Mouse (Mus musculus) Patski (cell line): Measurements from ENCODE around the gene Zbtb11. TPM values are rescaled to one million over a fixed set of nuclear protein-coding genes. Genes with fewer than 3 reads are reported as not detected.
A peak's percentile ranks its signal among the peaks of the same experiment; 100 is the strongest.

ENCODE experiments used
- ATAC-seq: fragments of 100-300 bp; one replicate; pipeline ENCODE4 v1.8.0; 2021
- CTCF ChIA-PET: fragments of 350-600 bp; sonication (Branson Sonifier 250); formaldehyde crosslinking; loops from one replicate; lab custom pipeline; 2022; ENCODE audit warnings: inconsistent platforms; lab: Charles Lee
- POLR2A ChIA-PET: fragments of 350-600 bp; sonication (Branson Sonifier 250); formaldehyde crosslinking; loops from one replicate; lab custom pipeline; 2022; ENCODE audit warnings: antibody characterized with exemption, inconsistent platforms; lab: Charles Lee
- DNase-seq: peaks from one replicate; pipeline ENCODE4 v3.0.0-alpha.2; 2011; ENCODE audit warnings: low read depth, low spot score
- H3K27me3 ChIP-seq: fragments of 371-371 bp; one replicate; pipeline ENCODE4 v1.5.1; 2021
- CTCF ChIP-seq: fragments of 100-300 bp; IDR thresholded peaks from one replicate; pipeline ENCODE4 v1.5.1; 2021
- in situ Hi-C: fragments of 300-500 bp; cut with MboI; formaldehyde crosslinking; loops from 3 replicates; pipeline ENCODE4 v1.11.1; 2018; ENCODE audit warnings: low pct_unique_long_range_greater_than_20kb, mixed read lengths
- polyA plus RNA-seq: library from polyadenylated mRNA; unstranded; gene quantifications from one replicate; pipeline ENCODE4 v1.2.3, GENCODE M21; 2021

Zbtb11 gene
- polyA plus RNA-seq, 1 experiment from 2014 or later: 13.6 TPM

- no peak for DNase-seq
- ChIA-PET CTCF (interaction anchor here (1.5 kb wide), 1 partner anchor 16 kb away, joined by 6 read pairs; no protein-coding TSS in a partner anchor), POLR2A (no interaction called here)
- ATAC-seq: no peak
- no peaks in the 10 kb centered on the region for H3K27me3 ChIP-seq
- in situ Hi-C loops: loop anchor here (10.0 kb wide), 1 partner anchor 158 kb away; no protein-coding TSS in a partner anchor
- TF ChIP-seq CTCF: no peak
Measured at GRCm38 (mm10) chr16:55967221-55967620, 6.5 kb upstream of the Zbtb11 start.

- TF ChIP-seq CTCF: no peak
- H3K27me3 ChIP-seq: no peaks in the 10 kb centered on the region
- POLR2A ChIA-PET: no interaction called here
- in situ Hi-C loops: loop anchor here (10.0 kb wide), 1 partner anchor 156 kb away; no protein-coding TSS in a partner anchor
- ATAC-seq (no peak), DNase-seq (no peak)
- CTCF ChIA-PET: interaction anchor here (1.0 to 2.6 kb wide), 5 partner anchors 11 to 95 kb away, joined by 3 to 13 read pairs (median 3); no protein-coding TSS in a partner anchor
Measured at GRCm38 (mm10) chr16:55969147-55969546, 4.5 kb upstream of the Zbtb11 start.

GRCm38 (mm10) chr16:55970416-55970815 is 3.3 kb upstream of the Zbtb11 start:
- in situ Hi-C loops: loop anchor here (10.0 kb wide), 1 partner anchor 94 kb away; no protein-coding TSS in a partner anchor
- DNase-seq (no peak), ATAC-seq (no peak)
- POLR2A ChIA-PET: interaction anchor here (0.6 kb wide), 1 partner anchor 43 kb away, joined by 4 read pairs; no protein-coding TSS in a partner anchor
- CTCF ChIA-PET: interaction anchor here (1.4 to 2.6 kb wide), 3 partner anchors 10 to 94 kb away, joined by 3 to 13 read pairs (median 6); no protein-coding TSS in a partner anchor
- TF ChIP-seq CTCF: no peak
- H3K27me3 ChIP-seq: no peaks in the 10 kb centered on the region

GRCm38 (mm10) chr16:55971735-55972615 is 1.7 kb upstream of the Zbtb11 start:
- ChIA-PET POLR2A (interaction anchor here (0.6 to 0.7 kb wide), 4 partner anchors 60 to 410 kb away, joined by 3 to 5 read pairs (median 4); no protein-coding TSS in a partner anchor), CTCF (interaction anchor here (0.9 to 1.2 kb wide), 2 partner anchors 58 to 92 kb away, joined by 3 read pairs; partner anchors contain the start of gene Pcnp)
- DNase-seq: no peak
- no peaks in the 10 kb centered on the region for H3K27me3 ChIP-seq
- in situ Hi-C loops: loop anchor here (10.0 kb wide), 1 partner anchor 93 kb away; no protein-coding TSS in a partner anchor
- TF ChIP-seq CTCF: no peak
- ATAC-seq: no peak

GRCm38 (mm10) chr16:55972626-55973201 is 969 bp upstream of the Zbtb11 start:
- POLR2A ChIA-PET: interaction anchor here (0.6 to 0.7 kb wide), 2 partner anchors 80 to 409 kb away, joined by 3 read pairs; no protein-coding TSS in a partner anchor
- no peaks in the 10 kb centered on the region for H3K27me3 ChIP-seq
- TF ChIP-seq CTCF: no peak
- DNase-seq (no peak), ATAC-seq (no peak)
- CTCF ChIA-PET: interaction anchor here (0.9 to 1.2 kb wide), 3 partner anchors 8 to 91 kb away, joined by 3 read pairs; partner anchors contain the start of gene Pcnp
- in situ Hi-C loops: loop anchor here (10.0 kb wide), 1 partner anchor 92 kb away; no protein-coding TSS in a partner anchor

- no peak for TF ChIP-seq CTCF
- H3K27me3 ChIP-seq: no peaks in the 10 kb centered on the region
- CTCF ChIA-PET: interaction anchor here (1.5 kb wide), 1 partner anchor 46 kb away, joined by 3 read pairs; no protein-coding TSS in a partner anchor
- DNase-seq (no peak), ATAC-seq (peak; percentile 87)
- POLR2A ChIA-PET: no interaction called here
- in situ Hi-C loops: loop anchor here (10.0 kb wide), 1 partner anchor 90 kb away; no protein-coding TSS in a partner anchor
Measured at GRCm38 (mm10) chr16:55974256-55974902, 696 bp downstream of the Zbtb11 start.

GRCm38 (mm10) chr16:55974903-55975285 is 1.2 kb downstream of the Zbtb11 start:
- in situ Hi-C loops: loop anchor here (10.0 kb wide), 1 partner anchor 90 kb away; no protein-coding TSS in a partner anchor
- TF ChIP-seq CTCF: no peak
- CTCF ChIA-PET: interaction anchor here (1.3 to 1.5 kb wide), 2 partner anchors 45 to 89 kb away, joined by 3 to 4 read pairs; no protein-coding TSS in a partner anchor
- ATAC-seq (peak; percentile 27), DNase-seq (no peak)
- POLR2A ChIA-PET: interaction anchor here (1.3 kb wide), 1 partner anchor 54 kb away, joined by 4 read pairs; the partner anchor contains the start of gene Pcnp
- H3K27me3 ChIP-seq: no peaks in the 10 kb centered on the region

GRCm38 (mm10) chr16:55986001-55986400 is 12.3 kb downstream of the Zbtb11 start:
- ATAC-seq (no peak), DNase-seq (no peak)
- no peaks in the 10 kb centered on the region for H3K27me3 ChIP-seq
- ChIA-PET POLR2A (no interaction called here), CTCF (no interaction called here)
- in situ Hi-C loops: no loop called here
- no peak for TF ChIP-seq CTCF

GRCm38 (mm10) chr16:55990311-55990710 is 16.6 kb downstream of the Zbtb11 start:
- CTCF ChIA-PET: interaction anchor here (1.5 kb wide), 1 partner anchor 11 kb away, joined by 3 read pairs; no protein-coding TSS in a partner anchor
- in situ Hi-C loops: no loop called here
- ATAC-seq (no peak), DNase-seq (no peak)
- no peaks in the 10 kb centered on the region for H3K27me3 ChIP-seq
- POLR2A ChIA-PET: no interaction called here
- TF ChIP-seq CTCF: no peak
